Mouse (Mus musculus) stomach, embryonic 15.5 days (tissue): Measurements from ENCODE around the gene Ldlrad3. TPM values are rescaled to one million over a fixed set of nuclear protein-coding genes. Genes with fewer than 3 reads are reported as not detected.

Experiments used
- ATAC-seq: fragments of 200-750 bp; cut with Nextera tagmentation; 2 replicates; pipeline ENCODE4 v1.8.0; 2017; ENCODE audit warnings: low read depth, moderate number of reproducible peaks, moderate TSS enrichment; ENCODE audit not compliant: insufficient read depth, low FRiP score
- H3K27ac ChIP-seq: fragments of 300-500 bp; sonication (generic); 2 replicates; pipeline ENCODE4 v1.5.1; 2015; ENCODE audit warnings: mild to moderate bottlenecking, inconsistent platforms
- H3K27me3 ChIP-seq: fragments of 300-500 bp; sonication (generic); replicated peaks from 2 replicates; pipeline ENCODE4 v1.6.1; 2015; ENCODE audit warnings: inconsistent platforms
- H3K36me3 ChIP-seq: fragments of 300-500 bp; sonication (generic); 2 replicates; pipeline ENCODE4 v1.6.1; 2015; ENCODE audit warnings: inconsistent platforms
- H3K4me1 ChIP-seq: fragments of 300-500 bp; sonication (generic); 2 replicates; pipeline ENCODE4 v1.6.1; 2015; ENCODE audit warnings: inconsistent platforms
- H3K4me2 ChIP-seq: fragments of 300-500 bp; sonication (generic); 2 replicates; pipeline ENCODE4 v1.6.1; 2015; ENCODE audit warnings: mild to moderate bottlenecking, inconsistent platforms
- H3K4me3 ChIP-seq: fragments of 300-500 bp; sonication (generic); replicated peaks from 2 replicates; pipeline ENCODE4 v1.5.1; 2015; ENCODE audit warnings: inconsistent platforms
- H3K9ac ChIP-seq: fragments of 300-500 bp; sonication (generic); 2 replicates; pipeline ENCODE4 v1.6.1; 2015; ENCODE audit warnings: inconsistent platforms
- H3K9me3 ChIP-seq: fragments of 300-500 bp; sonication (generic); 2 replicates; pipeline ENCODE4 v1.6.1; 2016; ENCODE audit warnings: inconsistent platforms
- WGBS: fragments of 180-500 bp; shearing (Covaris S2); methylation state at CpG from one replicate; pipeline ENCODE4 v1.1.7; 2015; 5-methylcytosine and 5-hydroxymethylcytosine counted together
- polyA plus RNA-seq: library from polyadenylated mRNA; unstranded; fragments of >200 nt; fragmentation: Nextera tagmentation; extraction: Ambion mirVana; gene quantifications from 2 replicates; pipeline ENCODE4 v1.2.1, GENCODE M21; 2015

Gene Ldlrad3
- polyA plus RNA-seq, 1 experiment from 2014 or later, result 39.1 TPM

GRCm38 (mm10) chr2:102153516-102153915 is 32.7 kb downstream of the Ldlrad3 start:
- Histone ChIP-seq H3K9me3 (no peaks in the 10 kb centered on the region), H3K4me2 (no peak overlapping the region), H3K36me3 (no peaks in the 10 kb centered on the region), H3K27ac (no peak overlapping the region), H3K27me3 (no peaks in the 10 kb centered on the region), H3K4me1 (peaks cover 28% of the 10 kb centered on the region), H3K4me3 (no peak overlapping the region), H3K9ac (no peak overlapping the region)
- 69% methylated on average over 4 of the region's 4 CpGs for WGBS
- no peak for ATAC-seq

GRCm38 (mm10) chr2:102152851-102153250 is 33.3 kb downstream of the Ldlrad3 start:
- no peaks in the 10 kb centered on the region for H3K27me3 ChIP-seq
- no peaks in the 10 kb centered on the region for H3K9me3 ChIP-seq
- 87% methylated on average over 5 of the region's 5 CpGs for WGBS
- no peak overlapping the region for H3K27ac ChIP-seq
- peaks cover 28% of the 10 kb centered on the region for H3K4me1 ChIP-seq
- no peaks in the 10 kb centered on the region for H3K36me3 ChIP-seq
- no peak overlapping the region for H3K4me3 ChIP-seq
- ATAC-seq, result no peak
- H3K9ac ChIP-seq, result no peak overlapping the region
- no peak overlapping the region for H3K4me2 ChIP-seq

- H3K4me1 ChIP-seq, result peaks cover 8% of the 10 kb centered on the region; the same call in 1 of the 2 replicates
- no peak overlapping the region for H3K27ac ChIP-seq
- H3K4me2 ChIP-seq, result no peak overlapping the region
- ATAC-seq, result no peak
- whole genome bisulfite sequencing, result 93% methylated on average over 2 of the region's 2 CpGs
- no peaks in the 10 kb centered on the region for H3K27me3 ChIP-seq
- H3K9me3 ChIP-seq, result no peaks in the 10 kb centered on the region
- H3K4me3 ChIP-seq, result no peak overlapping the region
- H3K9ac ChIP-seq, result no peak overlapping the region
- no peaks in the 10 kb centered on the region for H3K36me3 ChIP-seq
Observed at GRCm38 (mm10) chr2:102149058-102149457, 37.1 kb downstream of the Ldlrad3 start.

- Histone ChIP-seq H3K36me3 (no peaks in the 10 kb centered on the region), H3K4me2 (no peak overlapping the region), H3K4me1 (0 out of 2 replicates have a peak, but pooled peaks cover 3% of the 10 kb centered on the region), H3K9ac (no peak overlapping the region), H3K27ac (no peak overlapping the region), H3K27me3 (no peaks in the 10 kb centered on the region), H3K4me3 (no peak overlapping the region), H3K9me3 (no peaks in the 10 kb centered on the region)
- ATAC-seq, result no peak
- 82% methylated on average over 6 of the region's 6 CpGs for WGBS
Observed at GRCm38 (mm10) chr2:102148093-102148492, 38.1 kb downstream of the Ldlrad3 start.

GRCm38 (mm10) chr2:102147561-102147960 is 38.6 kb downstream of the Ldlrad3 start:
- H3K4me3 ChIP-seq, result no peak overlapping the region
- H3K9ac ChIP-seq, result no peak overlapping the region
- H3K4me2 ChIP-seq, result no peak overlapping the region
- H3K27ac ChIP-seq, result no peak overlapping the region
- H3K36me3 ChIP-seq, result no peaks in the 10 kb centered on the region
- WGBS, result 82% methylated on average over 4 of the region's 4 CpGs
- ATAC-seq, result no peak
- 0 out of 2 replicates have a peak, but pooled peaks cover 3% of the 10 kb centered on the region for H3K4me1 ChIP-seq
- H3K27me3 ChIP-seq, result no peaks in the 10 kb centered on the region
- H3K9me3 ChIP-seq, result no peaks in the 10 kb centered on the region

- no peaks in the 10 kb centered on the region for H3K27me3 ChIP-seq
- ATAC-seq, result no peak
- no peak overlapping the region for H3K27ac ChIP-seq
- H3K4me2 ChIP-seq, result no peak overlapping the region
- no peak overlapping the region for H3K9ac ChIP-seq
- H3K36me3 ChIP-seq, result no peaks in the 10 kb centered on the region
- 82% methylated on average over 8 of the region's 8 CpGs for WGBS
- no peak overlapping the region for H3K4me3 ChIP-seq
- 0 out of 2 replicates have a peak, but pooled peaks cover 3% of the 10 kb centered on the region for H3K4me1 ChIP-seq
- no peaks in the 10 kb centered on the region for H3K9me3 ChIP-seq
Observed at GRCm38 (mm10) chr2:102146386-102146785, 39.8 kb downstream of the Ldlrad3 start.

GRCm38 (mm10) chr2:102145036-102145435 is 41.1 kb downstream of the Ldlrad3 start:
- no peak overlapping the region for H3K9ac ChIP-seq
- no peaks in the 10 kb centered on the region for H3K36me3 ChIP-seq
- no peaks in the 10 kb centered on the region for H3K27me3 ChIP-seq
- no peak overlapping the region for H3K27ac ChIP-seq
- H3K4me1 ChIP-seq, result 0 out of 2 replicates have a peak, but pooled peaks cover 3% of the 10 kb centered on the region
- H3K4me2 ChIP-seq, result no peak overlapping the region
- 78% methylated on average over 3 of the region's 3 CpGs for whole genome bisulfite sequencing
- no peak for ATAC-seq
- no peak overlapping the region for H3K4me3 ChIP-seq
- no peaks in the 10 kb centered on the region for H3K9me3 ChIP-seq

- H3K4me2 ChIP-seq, result no peak overlapping the region
- no peaks in the 10 kb centered on the region for H3K9me3 ChIP-seq
- H3K4me3 ChIP-seq, result no peak overlapping the region
- peaks cover 5% of the 10 kb centered on the region; the same call in 1 of the 2 replicates for H3K4me1 ChIP-seq
- H3K27me3 ChIP-seq, result no peaks in the 10 kb centered on the region
- H3K36me3 ChIP-seq, result no peaks in the 10 kb centered on the region
- WGBS, result 82% methylated on average over 1 of the region's 1 CpGs
- no peak overlapping the region for H3K27ac ChIP-seq
- no peak for ATAC-seq
- H3K9ac ChIP-seq, result no peak overlapping the region
Observed at GRCm38 (mm10) chr2:102144311-102144710, 41.9 kb downstream of the Ldlrad3 start.

GRCm38 (mm10) chr2:102142654-102143271 is 43.4 kb downstream of the Ldlrad3 start:
- Histone ChIP-seq H3K27ac (peak overlapping the region; percentile 5; the same call in 1 of the 2 replicates), H3K9ac (no peak overlapping the region), H3K27me3 (no peaks in the 10 kb centered on the region), H3K4me3 (no peak overlapping the region), H3K4me1 (peaks cover 16% of the 10 kb centered on the region), H3K36me3 (no peaks in the 10 kb centered on the region), H3K4me2 (no peak overlapping the region), H3K9me3 (no peaks in the 10 kb centered on the region)
- ATAC-seq, result 0 out of 2 replicates have a peak, but pooled peaks have one; percentile 7
- 58% methylated on average over 14 of the region's 14 CpGs for WGBS

- Histone ChIP-seq H3K4me1 (peaks cover 20% of the 10 kb centered on the region), H3K36me3 (no peaks in the 10 kb centered on the region), H3K4me2 (no peak overlapping the region), H3K27ac (peak overlapping the region; percentile 5; the same call in 1 of the 2 replicates), H3K9ac (no peak overlapping the region), H3K27me3 (no peaks in the 10 kb centered on the region), H3K9me3 (no peaks in the 10 kb centered on the region), H3K4me3 (no peak overlapping the region)
- WGBS, result 42% methylated on average over 4 of the region's 4 CpGs
- ATAC-seq, result 0 out of 2 replicates have a peak, but pooled peaks have one; percentile 9
Observed at GRCm38 (mm10) chr2:102142197-102142623, 44.0 kb downstream of the Ldlrad3 start.

- Histone ChIP-seq H3K9me3 (no peaks in the 10 kb centered on the region), H3K4me3 (no peak overlapping the region), H3K36me3 (no peaks in the 10 kb centered on the region), H3K27me3 (no peaks in the 10 kb centered on the region), H3K4me1 (peaks cover 24% of the 10 kb centered on the region), H3K9ac (no peak overlapping the region), H3K4me2 (no peak overlapping the region), H3K27ac (no peak overlapping the region)
- ATAC-seq, result no peak
- WGBS, result 79% methylated on average over 2 of the region's 2 CpGs
Observed at GRCm38 (mm10) chr2:102141199-102141598, 45.0 kb downstream of the Ldlrad3 start.

GRCm38 (mm10) chr2:102137922-102138321 is 48.3 kb downstream of the Ldlrad3 start:
- Histone ChIP-seq H3K27ac (no peak overlapping the region), H3K36me3 (no peaks in the 10 kb centered on the region), H3K27me3 (no peaks in the 10 kb centered on the region), H3K4me2 (no peak overlapping the region), H3K4me3 (no peak overlapping the region), H3K9ac (no peak overlapping the region), H3K4me1 (peaks cover 51% of the 10 kb centered on the region), H3K9me3 (no peaks in the 10 kb centered on the region)
- ATAC-seq, result no peak
- 44% methylated on average over 6 of the region's 6 CpGs for WGBS
